Mouse (Mus musculus): ENCODE measurements around the gene Col23a1.
A peak's percentile ranks its signal among the peaks of the same experiment; 100 is the strongest.
"Not testable (repeated sequence)": the region's sequence is repeated elsewhere in the genome, so short reads cannot be mapped to it uniquely, and the experiment has no call there.

Col23a1 gene

GRCm38 (mm10) chr11:51619409-51620060 lies 329.8 kb downstream of the Col23a1 start, which contains the start of gene Nhp2:
Nhp2 (plus strand) TSS chr11:51619735.
- DNase-seq (ENCODE audit: low read depth, low spot score) = peak; percentile 99

- DNase-seq (ENCODE audit: low read depth, low spot score) = no peak
These were observed 330.4 kb downstream of the Col23a1 start for GRCm38 (mm10) chr11:51620084-51620483.

GRCm38 (mm10) chr11:51621776-51622175 lies 332.1 kb downstream of the Col23a1 start:
- no peak for DNase-seq (ENCODE audit: low read depth, low spot score)

- DNase-seq (ENCODE audit: low read depth, low spot score) = peak; percentile 98
These were observed 333.3 kb downstream of the Col23a1 start for GRCm38 (mm10) chr11:51622971-51623491.

- no peak for DNase-seq (ENCODE audit: low read depth, low spot score)
These were observed 335.6 kb downstream of the Col23a1 start for GRCm38 (mm10) chr11:51625187-51625820.

- no peak for DNase-seq (ENCODE audit: low read depth, low spot score)
These were observed 337.7 kb downstream of the Col23a1 start for GRCm38 (mm10) chr11:51627425-51627824.

- DNase-seq (ENCODE audit: low read depth, low spot score) = no peak
These were observed 338.2 kb downstream of the Col23a1 start for GRCm38 (mm10) chr11:51627907-51628306.

- no peak for DNase-seq (ENCODE audit: low read depth, low spot score)
These were observed 340.1 kb downstream of the Col23a1 start for GRCm38 (mm10) chr11:51629651-51630314.

GRCm38 (mm10) chr11:51632130-51632753 lies 342.5 kb downstream of the Col23a1 start:
- no peak for DNase-seq (ENCODE audit: low read depth, low spot score)

- not testable (repeated sequence) for DNase-seq (ENCODE audit: low read depth, low spot score)
These were observed 343.5 kb downstream of the Col23a1 start for GRCm38 (mm10) chr11:51633200-51633599.

Data from telencephalon, adult 2 months (tissue).